Mouse (Mus musculus) intestine, embryonic 16.5 days (tissue): Measurements from ENCODE around the gene Cds2. TPM values are rescaled to one million over a fixed set of nuclear protein-coding genes. Genes with fewer than 3 reads are reported as not detected.
"Not testable (repeated sequence)": the region's sequence is repeated elsewhere in the genome, so short reads cannot be mapped to it uniquely, and the experiment has no call there.

ENCODE experiments used
- ATAC-seq: fragments of 200-750 bp; cut with Nextera tagmentation; 2 replicates; pipeline ENCODE4 v1.8.0; 2017; ENCODE audit warnings: moderate TSS enrichment, moderate library complexity
- H3K27ac ChIP-seq: fragments of 300-500 bp; sonication (generic); 2 replicates; pipeline ENCODE4 v1.5.1; 2014; ENCODE audit warnings: mild to moderate bottlenecking, low read length
- H3K27me3 ChIP-seq: fragments of 300-500 bp; sonication (generic); replicated peaks from 2 replicates; pipeline ENCODE4 v1.6.1; 2014; ENCODE audit warnings: low read length, control low read depth, mixed read lengths; ENCODE audit not compliant: control insufficient read depth, insufficient read depth
- H3K36me3 ChIP-seq: fragments of 300-500 bp; sonication (generic); 2 replicates; pipeline ENCODE4 v1.6.1; 2014; ENCODE audit warnings: low read length, control low read depth; ENCODE audit not compliant: control insufficient read depth, insufficient read depth
- H3K4me1 ChIP-seq: fragments of 300-500 bp; sonication (generic); 2 replicates; pipeline ENCODE4 v1.6.1; 2014; ENCODE audit warnings: low read length, control low read depth, mixed read lengths; ENCODE audit not compliant: control insufficient read depth, insufficient read depth
- H3K4me2 ChIP-seq: fragments of 300-500 bp; sonication (generic); 2 replicates; pipeline ENCODE4 v1.6.1; 2014; ENCODE audit warnings: low read depth, low read length, control low read depth
- H3K4me3 ChIP-seq: fragments of 300-500 bp; sonication (generic); 2 replicates; pipeline ENCODE4 v1.5.1; 2014; ENCODE audit warnings: mild to moderate bottlenecking, low read length
- H3K9ac ChIP-seq: fragments of 300-500 bp; sonication (generic); 2 replicates; pipeline ENCODE4 v1.6.1; 2014; ENCODE audit warnings: low read depth, low read length
- H3K9me3 ChIP-seq: fragments of 300-500 bp; sonication (generic); 2 replicates; pipeline ENCODE4 v1.6.1; 2016; ENCODE audit warnings: low read length, control low read depth; ENCODE audit not compliant: control insufficient read depth
- WGBS: fragments of 180-500 bp; shearing (Covaris S2); extraction: QIAGEN DNeasy Blood & Tissue Kit; methylation state at CpG from one replicate; pipeline ENCODE4 v1.1.7; 2014; 5-methylcytosine and 5-hydroxymethylcytosine counted together
- polyA plus RNA-seq: library from polyadenylated mRNA; unstranded; fragments of >200 nt; fragmentation: Nextera tagmentation; extraction: Ambion mirVana; gene quantifications from 2 replicates; pipeline ENCODE4 v1.2.1, GENCODE M21; 2015

Cds2 gene
- polyA plus RNA-seq, 1 experiment from 2014 or later: 20.5 TPM

GRCm38 (mm10) chr2:132285722-132286121 is 22.8 kb downstream of the Cds2 start:
- not testable (repeated sequence) for H3K36me3 ChIP-seq, H3K4me2 ChIP-seq, ATAC-seq, H3K9me3 ChIP-seq, H3K9ac ChIP-seq, H3K27me3 ChIP-seq, H3K4me3 ChIP-seq
- 87% methylated on average over 5 of the region's 5 CpGs for WGBS
- Histone ChIP-seq H3K4me1 (peaks cover 23% of the 10 kb centered on the region), H3K27ac (peak overlapping the region; percentile 46)

DNA sequence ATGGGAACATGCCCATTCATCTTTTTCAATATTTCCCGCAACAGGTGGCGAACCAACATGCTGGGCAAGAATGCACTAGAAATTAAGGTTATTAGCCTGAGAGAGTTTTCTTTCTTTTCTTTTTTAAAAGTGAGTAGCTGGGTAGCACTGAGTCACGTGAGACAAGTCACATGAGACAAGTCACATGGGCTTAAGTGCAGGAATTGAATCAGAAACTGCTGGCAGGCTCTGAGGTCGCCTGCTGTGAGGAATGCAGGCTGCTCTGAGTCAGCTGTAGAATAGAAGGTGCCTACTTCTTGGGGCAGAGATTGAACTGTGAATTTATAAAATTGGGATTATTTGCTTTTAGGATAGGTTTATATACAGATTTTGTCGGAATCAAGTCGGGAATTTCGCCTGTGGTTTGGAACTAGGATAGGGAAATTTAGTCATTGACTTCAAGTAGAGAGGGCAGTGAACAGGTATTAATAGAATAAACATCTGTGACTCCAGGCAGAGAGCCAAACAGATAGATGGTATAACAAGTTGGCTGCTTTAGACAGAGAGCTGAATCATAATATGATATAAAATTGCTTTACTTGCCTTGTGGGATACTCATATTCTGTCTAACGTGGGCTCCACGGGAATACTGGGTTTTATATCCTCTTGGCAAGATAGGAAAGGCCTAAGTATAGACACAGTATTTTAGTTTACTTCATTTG is 23.6 kb downstream of the Cds2 start:
- no peak overlapping the region for H3K9ac ChIP-seq
- no peaks in the 10 kb centered on the region for H3K9me3 ChIP-seq
- H3K4me3 ChIP-seq: no peak overlapping the region
- H3K4me2 ChIP-seq: no peak overlapping the region
- peaks cover 21% of the 10 kb centered on the region for H3K4me1 ChIP-seq
- WGBS: 87% methylated on average over 9 of the region's 9 CpGs
- no peaks in the 10 kb centered on the region for H3K27me3 ChIP-seq
- H3K27ac ChIP-seq: no peak overlapping the region
- no peaks in the 10 kb centered on the region for H3K36me3 ChIP-seq
- ATAC-seq: no peak

DNA sequence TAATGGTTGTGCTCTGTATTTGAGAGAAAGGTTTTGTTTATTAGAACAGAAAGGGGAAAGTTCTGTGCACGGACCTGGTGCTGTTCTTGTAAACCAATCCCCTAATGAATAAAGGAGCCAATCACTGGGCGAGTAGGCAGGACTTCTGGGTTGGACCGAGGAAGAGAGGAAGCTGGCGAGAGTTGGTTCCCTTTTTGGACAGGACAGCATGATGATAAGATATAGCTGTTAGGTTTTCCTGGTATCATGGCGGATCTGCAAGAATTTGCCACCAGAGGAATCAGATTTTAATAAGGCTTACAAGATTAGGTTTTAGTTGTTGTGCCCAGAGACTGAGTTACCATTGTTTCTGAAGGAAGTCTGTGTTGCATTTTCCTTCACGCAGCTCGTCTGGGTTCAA is 26.3 kb downstream of the Cds2 start:
- H3K27me3 ChIP-seq, H3K9ac ChIP-seq, ATAC-seq, H3K4me2 ChIP-seq, H3K36me3 ChIP-seq, H3K27ac ChIP-seq, H3K9me3 ChIP-seq, H3K4me1 ChIP-seq, H3K4me3 ChIP-seq: not testable (repeated sequence)
- 72% methylated on average over 5 of the region's 7 CpGs for WGBS

GRCm38 (mm10) chr2:132290808-132291207 is 27.9 kb downstream of the Cds2 start:
- H3K9ac ChIP-seq: no peak overlapping the region
- H3K4me3 ChIP-seq: no peak overlapping the region
- no peaks in the 10 kb centered on the region for H3K27me3 ChIP-seq
- H3K4me2 ChIP-seq: no peak overlapping the region
- no peaks in the 10 kb centered on the region for H3K9me3 ChIP-seq
- ATAC-seq: no peak
- H3K27ac ChIP-seq: no peak overlapping the region; the same call in 1 of the 2 replicates
- 0 out of 2 replicates have a peak, but pooled peaks cover 3% of the 10 kb centered on the region for H3K4me1 ChIP-seq
- 73% methylated on average over 6 of the region's 6 CpGs for WGBS
- H3K36me3 ChIP-seq: 0 out of 2 replicates have a peak, but pooled peaks cover 7% of the 10 kb centered on the region

- H3K4me3 ChIP-seq: no peak overlapping the region
- no peak overlapping the region for H3K4me2 ChIP-seq
- H3K9ac ChIP-seq: no peak overlapping the region
- ATAC-seq: 0 out of 2 replicates have a peak, but pooled peaks have one; percentile 20
- 0 out of 2 replicates have a peak, but pooled peaks cover 3% of the 10 kb centered on the region for H3K4me1 ChIP-seq
- WGBS: 79% methylated on average over 3 of the region's 3 CpGs
- H3K27me3 ChIP-seq: no peaks in the 10 kb centered on the region
- H3K36me3 ChIP-seq: peaks cover 11% of the 10 kb centered on the region; the same call in 1 of the 2 replicates
- H3K9me3 ChIP-seq: no peaks in the 10 kb centered on the region
- 0 out of 2 replicates have a peak overlapping the region, but pooled peaks have one; percentile 6 for H3K27ac ChIP-seq
Observed at GRCm38 (mm10) chr2:132291265-132291664, 28.3 kb downstream of the Cds2 start.

GRCm38 (mm10) chr2:132292083-132292482 is 29.1 kb downstream of the Cds2 start:
- Histone ChIP-seq H3K4me3 (no peak overlapping the region), H3K9ac (no peak overlapping the region), H3K27ac (no peak overlapping the region), H3K4me2 (no peak overlapping the region), H3K27me3 (no peaks in the 10 kb centered on the region), H3K9me3 (no peaks in the 10 kb centered on the region), H3K4me1 (0 out of 2 replicates have a peak, but pooled peaks cover 3% of the 10 kb centered on the region), H3K36me3 (peaks cover 11% of the 10 kb centered on the region; the same call in 1 of the 2 replicates)
- 34% methylated on average over 4 of the region's 4 CpGs for WGBS
- ATAC-seq: no peak

DNA sequence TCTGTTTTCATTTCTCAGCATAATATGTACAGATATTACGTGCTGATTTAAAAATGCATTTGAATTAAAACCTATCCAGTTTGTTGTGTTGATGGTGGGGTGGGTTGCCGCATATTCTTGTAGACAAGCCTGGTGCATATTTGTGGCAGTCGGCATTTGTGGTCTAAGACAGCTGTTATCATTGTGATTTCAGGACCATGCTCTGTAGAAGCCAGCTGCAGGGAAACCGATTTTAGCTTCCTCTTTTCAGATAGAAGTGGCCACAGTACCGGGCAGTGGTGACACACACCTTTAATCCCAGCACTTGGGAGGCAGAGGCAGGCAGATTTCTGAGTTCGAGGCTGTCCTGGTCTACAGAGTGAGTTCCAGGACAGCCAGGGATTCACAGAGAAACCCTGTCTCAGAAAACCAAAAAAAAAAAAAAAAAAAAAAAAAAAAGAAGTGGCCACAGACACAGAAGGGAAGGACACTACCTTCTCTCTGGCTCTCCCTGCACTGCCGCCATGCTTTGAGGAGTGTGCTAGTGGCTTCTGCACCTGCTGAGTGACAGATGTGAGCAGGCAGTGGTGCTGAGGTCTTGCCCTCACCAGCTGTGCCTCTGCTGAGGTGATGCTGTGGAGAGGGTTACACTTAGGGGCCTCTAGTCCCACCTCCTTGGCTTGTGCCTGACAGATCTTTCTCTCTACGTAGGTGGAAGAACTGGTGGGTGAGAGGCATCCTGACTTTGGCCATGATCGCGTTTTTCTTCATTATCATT is 30.9 kb downstream of the Cds2 start:
- no peak overlapping the region for H3K4me3 ChIP-seq
- H3K4me1 ChIP-seq: 0 out of 2 replicates have a peak, but pooled peaks cover 3% of the 10 kb centered on the region
- no peaks in the 10 kb centered on the region for H3K9me3 ChIP-seq
- H3K36me3 ChIP-seq: peaks cover 11% of the 10 kb centered on the region; the same call in 1 of the 2 replicates
- H3K27ac ChIP-seq: no peak overlapping the region
- WGBS: 90% methylated on average over 10 of the region's 10 CpGs
- no peak overlapping the region for H3K9ac ChIP-seq
- no peak for ATAC-seq
- H3K4me2 ChIP-seq: no peak overlapping the region
- no peaks in the 10 kb centered on the region for H3K27me3 ChIP-seq

DNA sequence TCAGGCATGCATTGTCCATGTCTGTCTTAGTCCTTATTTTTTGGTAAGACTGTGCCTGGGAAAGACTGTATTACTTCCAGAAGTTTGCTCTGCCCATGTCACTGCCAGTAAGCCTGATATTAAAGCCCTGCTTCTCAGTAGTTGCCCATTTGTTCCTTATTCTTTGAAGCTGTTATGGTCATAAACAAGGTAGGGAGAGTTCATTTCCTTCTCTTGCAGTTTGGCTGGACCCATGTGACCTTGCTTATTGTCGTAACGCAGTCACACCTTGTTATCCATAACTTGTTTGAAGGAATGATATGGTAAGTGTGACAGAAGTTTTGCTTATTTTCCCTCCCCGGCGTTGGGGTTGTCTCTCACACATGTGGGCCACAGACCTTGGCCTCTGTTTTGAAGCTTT is 35.3 kb downstream of the Cds2 start:
- no peaks in the 10 kb centered on the region for H3K9me3 ChIP-seq
- H3K27me3 ChIP-seq: no peaks in the 10 kb centered on the region
- no peak overlapping the region for H3K27ac ChIP-seq
- no peak overlapping the region for H3K4me3 ChIP-seq
- no peak overlapping the region for H3K4me2 ChIP-seq
- no peaks in the 10 kb centered on the region for H3K4me1 ChIP-seq
- no peak for ATAC-seq
- H3K9ac ChIP-seq: no peak overlapping the region
- peaks cover 29% of the 10 kb centered on the region for H3K36me3 ChIP-seq
- WGBS: 91% methylated on average over 4 of the region's 4 CpGs

DNA sequence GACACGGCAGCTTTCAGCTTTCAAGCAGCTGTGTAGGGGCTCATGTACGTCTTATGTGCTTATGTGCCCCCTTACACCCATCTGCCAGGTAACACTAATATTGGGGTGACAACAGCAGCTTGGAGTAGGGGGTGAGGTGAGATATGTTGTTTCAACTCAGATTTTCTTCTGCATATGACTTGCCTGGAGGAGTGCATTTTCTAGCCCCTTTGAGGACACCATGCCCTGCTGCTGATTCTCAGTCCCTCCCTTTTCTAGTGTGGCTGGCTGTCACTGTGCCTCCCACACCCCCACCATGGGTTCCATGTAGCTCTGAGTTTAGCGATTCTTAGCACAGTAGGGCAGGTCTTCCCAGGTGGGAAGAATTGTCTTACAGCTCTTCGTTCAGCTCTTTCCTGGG is 38.5 kb downstream of the Cds2 start:
- 96% methylated on average over 4 of the region's 4 CpGs for WGBS
- Histone ChIP-seq H3K27me3 (no peaks in the 10 kb centered on the region), H3K4me1 (no peaks in the 10 kb centered on the region), H3K4me3 (no peak overlapping the region), H3K9ac (no peak overlapping the region), H3K4me2 (no peak overlapping the region), H3K36me3 (peaks cover 21% of the 10 kb centered on the region), H3K27ac (no peak overlapping the region), H3K9me3 (no peaks in the 10 kb centered on the region)
- ATAC-seq: no peak
